Mouse (Mus musculus) heart, postnatal 36 days (tissue): ENCODE results near the gene Bcas3. TPM values are rescaled to one million over a fixed set of nuclear protein-coding genes. Genes with fewer than 3 reads are reported as not detected.

ENCODE experiments used
- DNase-seq, 2 experiments: peaks; one replicate each; pipeline ENCODE4 v3.0.0; 2021 to 2022
- intact Hi-C: fragments of 180-260 bp; cut with DNase I; formaldehyde crosslinking; loops from one replicate; pipeline ENCODE4 v1.15.1; 2025
- total RNA-seq, 2 experiments: library from RNA; stranded (reverse); gene quantifications; 2 replicates each; pipeline ENCODE4 v1.2.3; 2021

Gene Bcas3
- total RNA-seq, 2 experiments from 2014 or later: 35.8 to 48.8 TPM

DNA sequence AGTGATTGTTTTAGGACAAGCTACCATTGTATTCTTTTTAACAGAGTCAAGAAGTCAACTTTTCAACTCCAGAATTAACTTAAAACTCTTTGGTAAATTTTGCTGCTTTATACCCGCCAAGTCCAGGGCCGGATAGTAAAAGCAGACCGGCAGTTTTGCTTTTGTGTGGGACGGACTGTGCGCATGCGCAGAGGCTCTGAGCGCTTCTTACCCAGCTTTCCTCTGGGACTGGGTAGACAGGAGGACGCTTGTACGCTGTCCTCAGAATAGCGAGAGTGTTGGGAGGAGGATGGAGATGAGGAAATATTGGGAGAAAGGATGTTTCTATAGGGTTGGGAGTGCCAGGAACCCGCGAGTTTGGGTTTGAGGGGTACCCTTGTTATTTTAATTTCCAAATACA, 171.2 kb downstream of the Bcas3 start:
- DNase-seq: peak; percentile 78 to 79
- intact Hi-C loops: loop anchor here (2.0 to 5.0 kb wide), 2 partner anchors 47 to 188 kb away; no protein-coding TSS in a partner anchor

DNA sequence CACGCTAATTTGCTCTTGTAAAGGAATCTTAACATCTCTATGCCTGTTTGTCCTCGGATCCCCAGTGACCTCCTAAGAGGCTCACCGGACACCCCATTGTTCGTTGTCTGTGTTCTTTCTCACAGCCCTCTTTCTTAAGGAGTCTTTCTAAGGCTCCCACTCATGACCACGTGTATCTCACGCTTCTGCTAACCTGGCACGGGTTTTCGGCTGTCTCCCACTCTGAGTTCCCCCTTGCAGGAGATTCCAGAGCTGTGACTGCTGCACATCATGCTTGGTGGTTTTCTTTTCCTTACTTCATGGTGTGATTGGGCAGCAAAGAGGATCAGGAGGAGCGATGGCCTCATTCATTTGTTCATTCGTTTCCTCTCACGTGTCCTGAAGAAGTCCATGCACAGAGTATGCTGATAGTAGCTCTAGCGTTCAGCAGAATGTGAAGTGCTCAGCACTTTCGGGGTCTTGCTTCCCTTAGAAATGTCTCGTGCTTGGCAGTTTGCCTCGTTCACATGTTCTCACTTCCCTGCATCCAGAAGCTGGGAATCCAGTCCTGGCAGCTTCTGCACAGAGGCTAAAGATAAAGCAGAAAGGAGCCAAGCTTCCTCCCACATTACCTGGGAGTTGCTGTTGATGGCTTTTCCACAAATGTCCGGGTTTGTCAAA, 172.0 kb downstream of the Bcas3 start:
- intact Hi-C loops: loop anchor here (2.0 to 5.0 kb wide), 2 partner anchors 46 to 187 kb away; no protein-coding TSS in a partner anchor
- peak; percentile 57 to 58 for DNase-seq

GRCm38 (mm10) chr11:85525501-85525885, 172.5 kb downstream of the Bcas3 start:
- intact Hi-C loops: loop anchor here (2.0 kb wide), 1 partner anchor 45 kb away; no protein-coding TSS in a partner anchor
- DNase-seq: peak in 1 of 2 experiments; percentile 27

- peak in 1 of 2 experiments; percentile 22 for DNase-seq
- intact Hi-C loops: loop anchor here (2.0 kb wide), 2 partner anchors 45 to 85 kb away; no protein-coding TSS in a partner anchor
Observed at GRCm38 (mm10) chr11:85525979-85526775, 173.2 kb downstream of the Bcas3 start.

GRCm38 (mm10) chr11:85527261-85527660, 174.3 kb downstream of the Bcas3 start:
- no peak for DNase-seq
- intact Hi-C loops: loop anchor here (2.0 kb wide), 1 partner anchor 84 kb away; no protein-coding TSS in a partner anchor

DNA sequence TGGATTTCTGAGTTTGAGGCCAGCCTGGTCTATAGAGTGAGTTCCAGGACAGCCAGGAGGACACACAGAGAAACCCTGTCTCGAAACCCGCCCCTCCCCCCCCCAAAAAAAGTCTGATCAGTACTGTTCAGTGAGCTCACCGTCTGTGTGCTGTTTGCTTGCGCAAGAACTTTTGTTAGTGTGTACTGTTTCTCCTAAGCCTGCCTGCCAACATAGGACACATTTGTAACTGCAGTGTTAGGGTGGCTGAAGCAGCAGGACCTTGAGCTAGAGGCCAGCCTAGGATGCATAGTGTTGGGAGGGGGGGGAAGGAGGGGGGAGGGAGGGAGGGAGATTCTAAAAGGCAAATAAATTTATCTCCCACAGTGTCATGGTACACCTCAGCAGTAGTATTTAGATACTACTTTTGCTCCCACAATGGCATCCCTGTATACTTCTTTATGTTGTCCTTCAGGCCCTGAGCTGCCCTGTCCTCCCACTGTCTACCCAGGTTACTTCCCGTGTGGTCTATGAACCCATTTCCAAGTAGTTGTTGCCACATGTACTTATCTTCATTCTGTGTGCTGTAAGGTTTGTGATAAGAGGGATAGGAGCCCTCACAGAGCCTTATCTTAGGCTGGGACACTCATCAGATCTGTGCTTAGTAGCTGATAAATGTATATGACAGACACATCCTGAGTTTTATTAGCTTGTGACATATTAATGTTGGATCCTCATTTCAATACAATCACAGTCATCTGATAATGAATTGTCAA, 176.7 kb downstream of the Bcas3 start:
- intact Hi-C loops: no loop called here
- no peak for DNase-seq

- intact Hi-C loops: no loop called here
- no peak for DNase-seq
Observed at GRCm38 (mm10) chr11:85540989-85541388, 188.0 kb downstream of the Bcas3 start.

GRCm38 (mm10) chr11:85543311-85543710, 190.3 kb downstream of the Bcas3 start:
- DNase-seq: no peak
- intact Hi-C loops: no loop called here

- no peak for DNase-seq
- intact Hi-C loops: no loop called here
Observed at GRCm38 (mm10) chr11:85545602-85546001, 192.6 kb downstream of the Bcas3 start.

- intact Hi-C loops: no loop called here
- DNase-seq: no peak
Observed at GRCm38 (mm10) chr11:85547966-85548365, 195.0 kb downstream of the Bcas3 start.

DNA sequence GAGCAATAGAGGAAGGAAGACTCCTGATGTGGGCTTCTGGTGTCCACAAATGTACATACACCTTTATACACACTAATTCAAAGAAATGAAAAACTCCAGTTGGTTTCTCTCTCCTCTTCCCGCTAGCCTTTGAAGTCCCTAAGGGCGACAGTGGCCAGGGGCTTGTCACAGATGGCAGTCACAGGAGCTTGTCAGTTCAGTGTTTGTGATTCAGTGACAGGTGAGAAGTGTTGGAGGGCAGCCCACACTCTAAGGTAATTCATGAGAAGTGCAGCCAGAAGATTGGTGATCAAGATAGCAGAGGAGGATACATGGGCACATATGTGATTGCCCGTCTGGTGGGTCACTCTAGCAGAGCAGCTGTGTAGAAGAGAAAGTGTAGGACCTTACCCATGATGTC, 196.7 kb downstream of the Bcas3 start:
- intact Hi-C loops: no loop called here
- DNase-seq: no peak

GRCm38 (mm10) chr11:85555066-85555465, 202.1 kb downstream of the Bcas3 start:
- intact Hi-C loops: no loop called here
- DNase-seq: no peak

GRCm38 (mm10) chr11:85555721-85556120, 202.8 kb downstream of the Bcas3 start:
- no peak for DNase-seq
- intact Hi-C loops: no loop called here

DNA sequence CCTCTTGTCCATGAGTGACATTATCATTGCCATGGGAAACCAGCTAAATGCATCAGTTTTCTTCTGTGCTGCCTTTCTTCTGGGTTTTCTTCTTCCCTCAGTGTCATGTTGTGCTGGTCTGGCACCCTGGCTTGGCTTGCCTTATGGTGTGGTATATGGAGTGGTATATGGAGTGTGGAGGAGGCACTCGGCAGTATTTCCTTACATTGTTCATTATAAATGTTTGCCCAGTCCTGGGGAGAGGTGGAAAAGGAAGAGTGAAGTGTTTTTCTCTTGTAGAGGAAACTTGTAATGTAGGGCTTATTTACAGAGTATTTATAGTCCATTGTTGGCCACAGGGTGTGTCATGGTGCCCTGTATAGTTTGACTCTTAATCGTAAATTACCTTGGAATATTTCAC, 212.1 kb downstream of the Bcas3 start:
- no peak for DNase-seq
- intact Hi-C loops: no loop called here

DNA sequence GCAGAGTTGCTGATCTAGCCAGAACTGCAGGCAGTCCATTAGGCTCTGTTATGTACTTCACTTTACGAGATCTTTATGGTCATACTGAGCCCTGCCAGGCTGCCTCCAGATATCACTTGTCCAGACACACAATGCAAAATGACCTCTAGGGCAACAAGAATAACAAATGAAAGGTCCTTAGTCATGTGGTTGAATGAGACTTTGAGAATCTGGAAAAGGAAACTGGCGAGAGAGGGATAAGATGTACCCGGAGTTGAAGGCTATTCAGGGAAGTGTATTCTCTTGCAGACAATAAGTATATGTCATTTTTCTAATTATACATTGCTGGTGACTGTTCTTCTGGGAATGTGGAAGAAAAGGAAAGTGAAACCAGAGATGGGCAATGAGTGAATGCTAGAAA, 218.1 kb downstream of the Bcas3 start:
- intact Hi-C loops: loop anchor here (2.0 kb wide), 1 partner anchor 46 kb away; no protein-coding TSS in a partner anchor
- DNase-seq: no peak

DNA sequence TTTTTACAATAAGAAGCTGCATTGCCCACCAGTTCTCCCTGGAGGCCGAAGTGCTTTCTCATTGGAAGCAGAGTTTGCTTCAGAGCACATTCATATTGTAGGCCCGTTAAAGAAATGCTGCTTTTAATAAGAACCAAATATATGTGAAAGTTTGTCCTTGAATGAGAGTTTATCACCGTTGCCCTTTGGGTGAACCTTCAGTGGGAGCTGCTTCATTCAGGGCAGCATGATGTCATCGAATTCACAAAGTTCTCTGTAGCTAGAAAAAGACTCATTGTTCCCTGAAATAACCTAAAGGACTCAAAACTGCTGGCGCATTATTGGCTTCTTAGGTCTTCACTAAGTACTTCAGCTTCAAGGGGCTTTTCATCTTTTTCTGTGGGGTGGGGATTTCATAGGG, 219.0 kb downstream of the Bcas3 start:
- intact Hi-C loops: loop anchor here (2.0 kb wide), 1 partner anchor 47 kb away; no protein-coding TSS in a partner anchor
- peak in 1 of 2 experiments; percentile 8 for DNase-seq

DNA sequence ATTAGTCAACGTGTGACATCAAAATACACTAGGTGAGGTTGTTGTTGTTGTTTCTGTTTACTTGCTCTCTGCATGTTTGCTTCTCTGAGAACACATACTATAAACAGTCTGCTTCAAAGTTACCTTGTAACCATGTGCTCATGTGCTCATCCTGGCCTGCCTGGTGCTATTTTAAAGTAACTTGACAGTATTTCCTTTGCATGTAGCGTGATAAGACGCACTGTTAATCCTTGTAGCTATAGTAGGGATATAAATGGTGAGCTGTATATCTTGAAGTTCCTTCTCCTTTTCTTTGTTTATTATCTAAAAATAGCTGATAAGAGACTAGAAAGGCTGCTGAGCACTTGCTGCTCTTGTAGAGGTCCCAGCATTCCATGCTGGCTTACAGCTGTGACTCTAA, 219.6 kb downstream of the Bcas3 start:
- DNase-seq: no peak
- intact Hi-C loops: no loop called here

GRCm38 (mm10) chr11:85574496-85574895, 221.5 kb downstream of the Bcas3 start:
- intact Hi-C loops: no loop called here
- peak; percentile 5 to 9 for DNase-seq

DNA sequence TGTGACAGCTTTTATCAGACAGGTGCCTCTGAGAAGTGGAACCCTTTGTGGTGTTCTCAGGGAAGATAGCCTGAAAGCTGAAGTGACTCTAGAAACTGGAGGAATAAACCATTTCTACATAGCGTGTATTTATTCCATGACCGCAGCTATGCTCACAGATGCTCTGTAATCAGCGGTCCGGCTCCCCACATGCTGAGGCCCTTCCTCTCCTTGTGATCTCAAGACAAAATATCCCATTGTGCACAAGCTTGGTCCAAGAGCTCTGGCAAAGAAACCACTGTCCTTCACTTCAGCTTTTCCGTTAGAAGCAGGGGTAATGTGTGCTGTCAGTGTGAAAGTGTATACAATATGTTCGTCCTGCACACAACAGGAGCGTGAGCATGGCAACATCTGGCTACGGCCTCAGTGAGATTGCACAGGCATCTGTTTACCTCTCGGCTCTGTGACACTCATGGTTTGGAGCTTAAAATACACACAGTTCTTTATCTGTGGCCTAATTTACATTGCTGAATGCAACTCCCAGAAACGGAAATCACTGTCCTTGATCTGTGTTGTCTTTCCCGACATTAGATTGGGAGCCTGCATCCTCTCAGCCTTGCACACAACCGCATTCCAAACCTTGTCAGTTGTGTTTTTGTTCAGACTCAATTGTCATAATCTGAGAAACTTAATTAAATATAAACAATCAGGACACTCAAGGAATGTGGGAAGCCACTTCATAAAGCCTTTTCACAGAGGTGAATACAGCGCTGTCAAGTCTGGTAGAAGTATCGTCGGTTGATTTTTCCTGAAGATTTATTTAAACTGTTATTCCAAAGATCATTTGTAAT, 225.1 kb downstream of the Bcas3 start:
- DNase-seq: peak in 1 of 2 experiments; percentile 5
- intact Hi-C loops: no loop called here

DNA sequence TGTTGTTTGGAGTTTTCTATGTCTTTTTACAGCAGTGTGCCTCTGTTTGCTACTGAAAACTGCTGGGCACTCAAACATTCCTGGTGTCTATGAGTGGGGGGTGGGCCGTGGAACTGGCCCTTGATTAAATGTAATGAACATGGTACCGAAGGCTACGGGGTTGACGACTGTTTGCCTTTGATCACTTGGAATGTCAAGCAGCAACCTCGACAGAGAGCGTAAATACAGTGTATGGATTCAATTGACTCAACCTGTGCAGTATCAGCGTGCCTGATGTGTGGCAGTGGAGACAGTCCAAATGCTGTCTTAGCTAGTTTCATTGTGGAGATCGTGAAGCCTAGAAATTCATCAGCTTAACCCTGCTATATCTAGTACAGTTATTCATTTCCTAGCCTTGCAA, 231.1 kb downstream of the Bcas3 start:
- intact Hi-C loops: no loop called here
- DNase-seq: no peak
